Mouse (Mus musculus): ENCODE data around the gene Acvr1b. TPM values are rescaled to one million over a fixed set of nuclear protein-coding genes. Genes with fewer than 3 reads are reported as not detected.

The Acvr1b gene
- polyA plus RNA-seq, 1 experiment = 3.8 TPM

DNA sequence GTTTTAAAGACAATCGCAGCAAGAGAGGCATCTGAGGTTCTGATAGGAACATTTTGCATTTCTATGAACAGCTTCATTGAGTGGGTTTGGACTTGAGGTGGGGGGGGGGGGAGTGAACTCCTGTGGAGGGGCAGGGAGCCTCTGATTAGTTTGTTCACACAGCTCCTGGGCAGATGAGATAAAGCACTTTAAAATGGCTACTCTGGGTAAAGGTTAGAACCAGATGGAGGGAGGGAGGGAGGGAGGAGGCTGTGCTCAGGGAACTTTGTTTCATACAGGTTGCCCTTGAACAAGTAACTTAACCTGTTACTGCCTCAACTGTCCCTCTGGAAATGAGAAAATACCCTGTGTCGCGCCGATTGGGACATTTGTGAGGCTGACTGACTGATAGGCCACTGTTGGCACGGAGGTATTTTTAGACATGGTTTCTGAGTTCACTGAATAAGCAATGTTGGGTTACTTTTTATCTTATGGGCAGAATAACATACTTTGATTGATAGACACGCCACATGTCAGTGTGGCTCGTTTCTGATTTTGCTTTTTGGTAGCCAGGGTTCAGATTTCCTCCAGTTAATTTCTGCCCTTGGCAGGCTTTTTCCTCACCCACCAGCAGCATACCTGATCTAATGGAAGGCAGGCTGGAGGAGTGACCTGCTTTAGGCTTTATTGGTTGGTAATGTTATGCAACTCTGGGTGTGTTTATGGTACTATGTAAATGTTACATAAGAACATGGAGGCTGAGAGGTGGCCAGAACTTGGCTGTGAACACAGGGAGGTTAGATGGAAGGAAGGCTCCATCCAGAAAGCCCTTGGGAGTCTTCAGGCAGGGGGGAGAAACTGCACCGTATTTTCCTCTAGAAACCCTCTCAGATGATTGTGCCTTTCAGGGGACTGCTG is 3.2 kb downstream of the Acvr1b start:
- no peaks in the 10 kb centered on the region for H3K36me3 ChIP-seq (ENCODE audit: control insufficient read depth, insufficient read depth)
- H3K27me3 ChIP-seq (ENCODE audit: control insufficient read depth, insufficient read depth, insufficient read length) = no peaks in the 10 kb centered on the region

DNA sequence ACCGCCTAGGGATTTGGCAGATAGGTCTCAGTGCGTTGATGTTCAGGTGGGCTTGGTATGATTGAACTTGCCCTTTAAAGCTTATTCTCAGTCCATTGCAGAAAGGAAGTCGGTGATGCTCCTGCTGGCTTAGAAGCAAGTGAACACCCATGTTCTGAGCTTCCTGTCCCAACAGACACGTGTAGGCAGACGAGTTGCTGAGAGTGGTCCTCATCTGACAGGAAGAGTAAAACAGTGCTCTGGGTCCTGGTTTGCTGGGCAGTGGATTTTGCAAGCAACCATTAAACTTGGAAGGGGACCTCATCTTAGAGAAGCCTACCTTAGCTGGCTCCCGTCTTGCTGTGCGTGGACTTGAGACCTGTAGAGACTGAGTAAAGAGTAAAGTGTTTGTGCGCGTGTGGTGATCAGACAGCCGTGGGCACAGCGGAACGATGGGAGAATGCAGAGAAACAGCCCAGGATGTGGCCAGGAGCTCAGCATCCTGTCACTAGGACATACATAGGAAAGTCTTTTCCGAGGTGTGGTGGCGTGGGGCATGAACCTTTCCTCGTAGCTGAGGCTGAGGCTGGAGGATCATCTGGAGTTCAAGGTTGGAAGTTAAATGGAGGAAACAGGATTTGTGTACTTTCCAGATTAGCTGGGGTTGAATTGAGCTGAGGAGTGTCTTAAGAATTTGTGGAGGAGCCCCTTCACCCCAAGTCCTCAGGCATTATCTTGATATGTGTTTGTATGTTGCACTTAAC is 6.7 kb downstream of the Acvr1b start:
- TF ChIP-seq MYOG (IDR thresholded peaks at IDR 0.05; ENCODE audit: control insufficient read depth, extremely low read depth, insufficient read length) (no peak), CTCF (IDR thresholded peaks at IDR 0.05; ENCODE audit: control insufficient read depth, insufficient read depth, insufficient read length) (no peak), FOSL1 (IDR thresholded peaks at IDR 0.05; ENCODE audit: insufficient read depth, low read length, poor library complexity, severe bottlenecking) (no peak)
- Histone ChIP-seq H3K27me3 (ENCODE audit: control insufficient read depth, insufficient read depth, insufficient read length) (no peaks in the 10 kb centered on the region), H3K4me3 (ENCODE audit: insufficient read depth, poor library complexity, severe bottlenecking) (no peak overlapping the region), H3K79me2 (ENCODE audit: control insufficient read depth, insufficient read depth) (no peaks in the 10 kb centered on the region), H3K79me3 (ENCODE audit: low read depth) (no peaks in the 10 kb centered on the region), H3ac (ENCODE audit: control insufficient read depth, insufficient read length, low read depth) (no peak overlapping the region), H3K36me3 (ENCODE audit: control insufficient read depth, insufficient read depth) (no peaks in the 10 kb centered on the region)

More for the DNA sequence above, 3.2 kb downstream of the Acvr1b start:
- no peak overlapping the region for H3ac ChIP-seq (ENCODE audit: control insufficient read depth, insufficient read length, low read depth)
- H3K79me3 ChIP-seq (ENCODE audit: low read depth) = no peaks in the 10 kb centered on the region
- TF ChIP-seq CTCF (IDR thresholded peaks at IDR 0.05; ENCODE audit: control insufficient read depth, insufficient read depth, insufficient read length) (no peak), CEBPB (IDR thresholded peaks at IDR 0.05; ENCODE audit: low read depth) (no peak), MYOG (IDR thresholded peaks at IDR 0.05; ENCODE audit: control insufficient read depth, extremely low read depth, insufficient read length) (no peak), MYOD1 (IDR thresholded peaks at IDR 0.05; ENCODE audit: control insufficient read depth, insufficient read length, low read depth) (no peak), USF1 (IDR thresholded peaks at IDR 0.05; ENCODE audit: low read depth) (no peak), MAX (IDR thresholded peaks at IDR 0.05) (no peak), FOSL1 (IDR thresholded peaks at IDR 0.05; ENCODE audit: insufficient read depth, low read length, poor library complexity, severe bottlenecking) (no peak)
- H3K79me2 ChIP-seq (ENCODE audit: control insufficient read depth, insufficient read depth) = no peaks in the 10 kb centered on the region
- H3K4me3 ChIP-seq (ENCODE audit: insufficient read depth, poor library complexity, severe bottlenecking) = no peak overlapping the region

DNA sequence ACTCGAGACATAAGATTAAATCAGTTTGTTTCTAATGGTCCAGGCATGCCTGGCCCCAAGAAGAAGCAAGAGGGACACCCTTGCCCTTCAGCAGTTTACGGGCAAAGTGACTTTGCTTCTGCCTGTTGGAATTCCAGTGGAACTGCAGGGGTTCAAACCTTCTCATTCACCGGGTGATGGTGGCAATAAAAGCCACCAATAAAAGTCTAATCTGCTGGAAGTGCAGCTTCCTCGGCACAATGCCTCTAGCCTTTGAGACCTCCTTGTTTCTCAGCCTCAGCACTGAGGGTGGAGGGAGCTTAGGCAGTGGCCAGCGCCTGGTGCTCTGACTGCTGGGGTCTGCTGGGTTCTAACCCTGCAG is 7.2 kb downstream of the Acvr1b start:
- no peaks in the 10 kb centered on the region for H3K27me3 ChIP-seq (ENCODE audit: control insufficient read depth, insufficient read depth, insufficient read length)
- H3K79me3 ChIP-seq (ENCODE audit: low read depth) = no peaks in the 10 kb centered on the region
- no peaks in the 10 kb centered on the region for H3K36me3 ChIP-seq (ENCODE audit: control insufficient read depth, insufficient read depth)
- H3K79me2 ChIP-seq (ENCODE audit: control insufficient read depth, insufficient read depth) = no peaks in the 10 kb centered on the region
- no peak overlapping the region for H3K4me3 ChIP-seq (ENCODE audit: insufficient read depth, poor library complexity, severe bottlenecking)
- TF ChIP-seq CTCF (IDR thresholded peaks at IDR 0.05; ENCODE audit: control insufficient read depth, insufficient read depth, insufficient read length) (no peak), CEBPB (IDR thresholded peaks at IDR 0.05; ENCODE audit: low read depth) (no peak), MYOG (IDR thresholded peaks at IDR 0.05; ENCODE audit: control insufficient read depth, extremely low read depth, insufficient read length) (no peak), MAX (IDR thresholded peaks at IDR 0.05) (no peak), USF1 (IDR thresholded peaks at IDR 0.05; ENCODE audit: low read depth) (no peak), FOSL1 (IDR thresholded peaks at IDR 0.05; ENCODE audit: insufficient read depth, low read length, poor library complexity, severe bottlenecking) (no peak), MYOD1 (IDR thresholded peaks at IDR 0.05; ENCODE audit: control insufficient read depth, insufficient read length, low read depth) (no peak)
- no peak overlapping the region for H3ac ChIP-seq (ENCODE audit: control insufficient read depth, insufficient read length, low read depth)

DNA sequence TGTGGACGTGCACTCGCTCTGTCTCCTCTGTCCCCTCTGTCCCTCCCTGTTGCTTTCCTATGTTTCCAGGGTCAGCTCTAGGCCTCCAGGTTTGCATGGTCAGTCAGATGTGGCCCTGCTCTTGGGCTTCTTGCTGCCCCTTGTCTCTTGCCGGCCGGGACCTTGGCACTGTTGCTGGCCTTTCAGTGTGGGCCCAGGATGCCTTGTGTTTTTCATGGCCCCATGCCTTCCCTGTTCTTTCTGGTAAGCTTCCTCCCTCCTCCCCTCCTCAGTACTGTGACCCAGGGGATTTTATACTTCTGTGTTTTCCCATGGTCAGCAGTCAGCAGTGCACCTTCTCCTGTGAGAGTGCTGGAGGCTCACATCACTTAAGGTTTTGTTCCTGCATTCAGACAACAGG is 7.6 kb downstream of the Acvr1b start:
- Histone ChIP-seq H3K4me3 (ENCODE audit: insufficient read depth, poor library complexity, severe bottlenecking) (no peak overlapping the region), H3K27me3 (ENCODE audit: control insufficient read depth, insufficient read depth, insufficient read length) (no peaks in the 10 kb centered on the region), H3K36me3 (ENCODE audit: control insufficient read depth, insufficient read depth) (no peaks in the 10 kb centered on the region), H3K79me3 (ENCODE audit: low read depth) (no peaks in the 10 kb centered on the region), H3K79me2 (ENCODE audit: control insufficient read depth, insufficient read depth) (no peaks in the 10 kb centered on the region), H3ac (ENCODE audit: control insufficient read depth, insufficient read length, low read depth) (no peak overlapping the region)
- no peak for TF ChIP-seq MAX (IDR thresholded peaks at IDR 0.05)
- no peak for TF ChIP-seq MYOD1 (IDR thresholded peaks at IDR 0.05; ENCODE audit: control insufficient read depth, insufficient read length, low read depth)
- no peak for TF ChIP-seq FOSL1 (IDR thresholded peaks at IDR 0.05; ENCODE audit: insufficient read depth, low read length, poor library complexity, severe bottlenecking)
- no peak for TF ChIP-seq USF1 (IDR thresholded peaks at IDR 0.05; ENCODE audit: low read depth)

DNA sequence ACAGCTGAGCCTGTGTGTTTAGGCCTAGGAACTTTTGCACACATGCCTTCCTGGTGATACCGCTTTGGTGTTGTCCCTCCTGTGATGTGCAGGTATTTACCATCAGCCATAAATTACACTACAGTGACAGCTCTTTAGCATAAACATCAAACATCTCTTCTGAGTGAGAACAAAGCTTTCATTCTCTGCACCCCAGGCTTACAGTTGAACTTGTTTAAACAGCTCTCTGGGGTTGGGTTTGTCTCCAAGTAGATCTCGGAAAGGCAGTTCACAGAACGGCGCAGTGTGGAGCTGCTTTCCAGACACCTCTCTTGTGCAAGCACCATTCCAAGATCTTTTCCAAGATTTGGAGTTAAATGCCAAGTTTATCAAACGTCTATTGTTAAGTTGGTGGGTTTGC is 8.8 kb downstream of the Acvr1b start:
- no peaks in the 10 kb centered on the region for H3K79me3 ChIP-seq (ENCODE audit: low read depth)
- H3K36me3 ChIP-seq (ENCODE audit: control insufficient read depth, insufficient read depth) = no peaks in the 10 kb centered on the region
- H3ac ChIP-seq (ENCODE audit: control insufficient read depth, insufficient read length, low read depth) = no peak overlapping the region
- H3K27me3 ChIP-seq (ENCODE audit: control insufficient read depth, insufficient read depth, insufficient read length) = no peaks in the 10 kb centered on the region
- no peak overlapping the region for H3K4me3 ChIP-seq (ENCODE audit: insufficient read depth, poor library complexity, severe bottlenecking)
- H3K79me2 ChIP-seq (ENCODE audit: control insufficient read depth, insufficient read depth) = no peaks in the 10 kb centered on the region
- TF ChIP-seq FOSL1 (IDR thresholded peaks at IDR 0.05; ENCODE audit: insufficient read depth, low read length, poor library complexity, severe bottlenecking) (no peak), CEBPB (IDR thresholded peaks at IDR 0.05; ENCODE audit: low read depth) (no peak), CTCF (IDR thresholded peaks at IDR 0.05; ENCODE audit: control insufficient read depth, insufficient read depth, insufficient read length) (no peak), MYOD1 (IDR thresholded peaks at IDR 0.05; ENCODE audit: control insufficient read depth, insufficient read length, low read depth) (no peak), MYOG (IDR thresholded peaks at IDR 0.05; ENCODE audit: control insufficient read depth, extremely low read depth, insufficient read length) (no peak), USF1 (IDR thresholded peaks at IDR 0.05; ENCODE audit: low read depth) (no peak), MAX (IDR thresholded peaks at IDR 0.05) (no peak)

All from C2C12 (cell line).